Mouse (Mus musculus) limb, embryonic 15.5 days (tissue): Measurements from ENCODE around the gene Pdcd1lg2. TPM values are rescaled to one million over a fixed set of nuclear protein-coding genes. Genes with fewer than 3 reads are reported as not detected.

Experiments
- ATAC-seq: fragments of 200-750 bp; cut with Nextera tagmentation; 2 replicates; pipeline ENCODE4 v1.8.0; 2017; ENCODE audit warnings: low read depth, moderate TSS enrichment; ENCODE audit not compliant: insufficient number of reproducible peaks, low FRiP score, low TSS enrichment
- H3K27ac ChIP-seq: fragments of 300-500 bp; sonication (generic); 2 replicates; pipeline ENCODE4 v1.5.1; 2015; ENCODE audit warnings: moderate library complexity, mild to moderate bottlenecking, inconsistent platforms
- H3K27me3 ChIP-seq: fragments of 300-500 bp; sonication (generic); 2 replicates; pipeline ENCODE4 v1.6.1; 2015; ENCODE audit warnings: inconsistent platforms
- H3K36me3 ChIP-seq: fragments of 300-500 bp; sonication (generic); 2 replicates; pipeline ENCODE4 v1.6.1; 2015; ENCODE audit warnings: inconsistent platforms
- H3K4me1 ChIP-seq: fragments of 300-500 bp; sonication (generic); 2 replicates; pipeline ENCODE4 v1.6.1; 2015; ENCODE audit warnings: inconsistent platforms
- H3K4me2 ChIP-seq: fragments of 300-500 bp; sonication (generic); 2 replicates; pipeline ENCODE4 v1.6.1; 2015; ENCODE audit warnings: mild to moderate bottlenecking, inconsistent platforms
- H3K4me3 ChIP-seq: fragments of 300-500 bp; sonication (generic); 2 replicates; pipeline ENCODE4 v1.5.1; 2015; ENCODE audit warnings: mild to moderate bottlenecking, inconsistent platforms
- H3K9ac ChIP-seq: fragments of 300-500 bp; sonication (generic); 2 replicates; pipeline ENCODE4 v1.6.1; 2015; ENCODE audit warnings: inconsistent platforms
- H3K9me3 ChIP-seq: fragments of 300-500 bp; sonication (generic); 2 replicates; pipeline ENCODE4 v1.6.1; 2016; ENCODE audit warnings: inconsistent platforms
- WGBS: fragments of 180-500 bp; shearing (Covaris S2); methylation state at CpG from one replicate; pipeline ENCODE4 v1.1.7; 2015; 5-methylcytosine and 5-hydroxymethylcytosine counted together
- polyA plus RNA-seq: library from polyadenylated mRNA; unstranded; fragments of >200 nt; fragmentation: Nextera tagmentation; extraction: Ambion mirVana; gene quantifications from 2 replicates; pipeline ENCODE4 v1.2.1, GENCODE M21; 2015

Gene Pdcd1lg2
- polyA plus RNA-seq, 1 experiment from 2014 or later: not detected

- WGBS: 86% methylated on average over 7 of the region's 7 CpGs
- Histone ChIP-seq H3K9me3 (no peaks in the 10 kb centered on the region), H3K4me3 (no peak overlapping the region), H3K4me2 (no peak overlapping the region), H3K27ac (no peak overlapping the region), H3K27me3 (no peaks in the 10 kb centered on the region), H3K9ac (no peak overlapping the region), H3K4me1 (0 out of 2 replicates have a peak, but pooled peaks cover 2% of the 10 kb centered on the region), H3K36me3 (no peaks in the 10 kb centered on the region)
- ATAC-seq: no peak
These were observed 99.1 kb downstream of the Pdcd1lg2 start for GRCm38 (mm10) chr19:29509857-29510256.

- Histone ChIP-seq H3K36me3 (peaks cover 5% of the 10 kb centered on the region; the same call in 1 of the 2 replicates), H3K4me1 (0 out of 2 replicates have a peak, but pooled peaks cover 2% of the 10 kb centered on the region), H3K4me2 (no peak overlapping the region), H3K9me3 (no peaks in the 10 kb centered on the region), H3K4me3 (no peak overlapping the region), H3K27ac (no peak overlapping the region), H3K27me3 (no peaks in the 10 kb centered on the region), H3K9ac (no peak overlapping the region)
- WGBS: 74% methylated on average over 2 of the region's 2 CpGs
- no peak for ATAC-seq
These were observed 101.1 kb downstream of the Pdcd1lg2 start for GRCm38 (mm10) chr19:29511826-29512225.

- 45% methylated on average over 2 of the region's 2 CpGs for WGBS
- no peak for ATAC-seq
- no peak overlapping the region for H3K4me3 ChIP-seq
- peaks cover 8% of the 10 kb centered on the region; the same call in 1 of the 2 replicates for H3K36me3 ChIP-seq
- H3K9me3 ChIP-seq: no peaks in the 10 kb centered on the region
- no peaks in the 10 kb centered on the region for H3K27me3 ChIP-seq
- H3K4me2 ChIP-seq: no peak overlapping the region
- no peak overlapping the region for H3K9ac ChIP-seq
- H3K27ac ChIP-seq: no peak overlapping the region
- H3K4me1 ChIP-seq: 0 out of 2 replicates have a peak, but pooled peaks cover 2% of the 10 kb centered on the region
These were observed 102.5 kb downstream of the Pdcd1lg2 start for GRCm38 (mm10) chr19:29513111-29513766.

- no peak overlapping the region for H3K4me2 ChIP-seq
- H3K4me3 ChIP-seq: no peak overlapping the region
- no peak for ATAC-seq
- H3K9me3 ChIP-seq: no peaks in the 10 kb centered on the region
- H3K27ac ChIP-seq: no peak overlapping the region
- H3K9ac ChIP-seq: no peak overlapping the region
- peaks cover 8% of the 10 kb centered on the region; the same call in 1 of the 2 replicates for H3K36me3 ChIP-seq
- no peaks in the 10 kb centered on the region for H3K27me3 ChIP-seq
- 0 out of 2 replicates have a peak, but pooled peaks cover 2% of the 10 kb centered on the region for H3K4me1 ChIP-seq
- WGBS: 95% methylated on average over 3 of the region's 3 CpGs
These were observed 103.4 kb downstream of the Pdcd1lg2 start for GRCm38 (mm10) chr19:29514130-29514529.

GRCm38 (mm10) chr19:29515386-29515785 is 104.7 kb downstream of the Pdcd1lg2 start:
- no peak overlapping the region for H3K4me2 ChIP-seq
- no peak overlapping the region for H3K27ac ChIP-seq
- H3K4me1 ChIP-seq: 0 out of 2 replicates have a peak, but pooled peaks cover 2% of the 10 kb centered on the region
- WGBS: 91% methylated on average over 3 of the region's 3 CpGs
- H3K27me3 ChIP-seq: no peaks in the 10 kb centered on the region
- no peak for ATAC-seq
- H3K36me3 ChIP-seq: peaks cover 8% of the 10 kb centered on the region; the same call in 1 of the 2 replicates
- H3K9ac ChIP-seq: no peak overlapping the region
- H3K4me3 ChIP-seq: no peak overlapping the region
- H3K9me3 ChIP-seq: no peaks in the 10 kb centered on the region

GRCm38 (mm10) chr19:29515991-29516390 is 105.3 kb downstream of the Pdcd1lg2 start:
- Histone ChIP-seq H3K9ac (no peak overlapping the region), H3K4me2 (no peak overlapping the region), H3K27ac (no peak overlapping the region), H3K27me3 (no peaks in the 10 kb centered on the region), H3K9me3 (no peaks in the 10 kb centered on the region), H3K36me3 (peaks cover 8% of the 10 kb centered on the region; the same call in 1 of the 2 replicates), H3K4me1 (peaks cover 7% of the 10 kb centered on the region; the same call in 1 of the 2 replicates), H3K4me3 (no peak overlapping the region)
- 78% methylated on average over 10 of the region's 10 CpGs for WGBS
- ATAC-seq: no peak

- Histone ChIP-seq H3K27me3 (no peaks in the 10 kb centered on the region), H3K4me1 (peaks cover 10% of the 10 kb centered on the region; the same call in 1 of the 2 replicates), H3K36me3 (peaks cover 8% of the 10 kb centered on the region; the same call in 1 of the 2 replicates), H3K9me3 (no peaks in the 10 kb centered on the region), H3K4me2 (no peak overlapping the region), H3K27ac (no peak overlapping the region), H3K9ac (no peak overlapping the region), H3K4me3 (no peak overlapping the region)
- WGBS: 60% methylated on average over 7 of the region's 7 CpGs
- ATAC-seq: no peak
These were observed 107.7 kb downstream of the Pdcd1lg2 start for GRCm38 (mm10) chr19:29518409-29518808.

GRCm38 (mm10) chr19:29518922-29519321 is 108.2 kb downstream of the Pdcd1lg2 start:
- Histone ChIP-seq H3K9ac (no peak overlapping the region), H3K27ac (no peak overlapping the region), H3K4me1 (peaks cover 13% of the 10 kb centered on the region; the same call in 1 of the 2 replicates), H3K27me3 (no peaks in the 10 kb centered on the region), H3K4me2 (no peak overlapping the region), H3K9me3 (no peaks in the 10 kb centered on the region), H3K36me3 (peaks cover 8% of the 10 kb centered on the region; the same call in 1 of the 2 replicates), H3K4me3 (no peak overlapping the region)
- 65% methylated on average over 4 of the region's 4 CpGs for WGBS
- ATAC-seq: no peak

Other genes with a start within 250 kb of the Pdcd1lg2 start
- 7.0 and 8.8 TPM in 2 replicates for gene Jak2, start 159.1 kb upstream of the Pdcd1lg2 start, polyA plus RNA-seq
- 3.9 and 5.0 TPM in 2 replicates for gene Insl6, start 85.6 kb upstream of the Pdcd1lg2 start, polyA plus RNA-seq
- gene Rln1, start 76.2 kb upstream of the Pdcd1lg2 start, polyA plus RNA-seq: 0.14 and 0.57 TPM in 2 replicates
- gene Plgrkt, start 43.5 kb upstream of the Pdcd1lg2 start, polyA plus RNA-seq: 70.3 and 72.3 TPM in 2 replicates
- gene Cd274, start 43.5 kb upstream of the Pdcd1lg2 start, polyA plus RNA-seq: 0.31 and 0.36 TPM in 2 replicates
- gene Ric1, start 111.4 kb downstream of the Pdcd1lg2 start, polyA plus RNA-seq: 16.1 and 19.8 TPM in 2 replicates
- gene Ermp1, start 237.5 kb downstream of the Pdcd1lg2 start, polyA plus RNA-seq: 16.9 and 21.5 TPM in 2 replicates